Mouse (Mus musculus) embryonic stem cell, embryonic (primary cell): Measurements from ENCODE around the gene Mrps27.

Experiments used
- CTCF ChIA-PET, 4 experiments: fragments of 300-600 bp in 2 of 4; fragments of 350-600 bp in 2 of 4; sonication (Branson Sonifier 250); formaldehyde crosslinking; loops; one replicate each; lab custom pipeline; 2022; ENCODE audit warnings: inconsistent platforms in 2 of 4; lab: Charles Lee
- POLR2A ChIA-PET, 4 experiments: fragments of 300-600 bp in 2 of 4; fragments of 350-600 bp in 2 of 4; sonication (Branson Sonifier 250); formaldehyde crosslinking; loops; one replicate each; lab custom pipeline; 2022; ENCODE audit warnings: antibody characterized with exemption in 4 of 4, inconsistent platforms in 1 of 4; lab: Charles Lee

The Mrps27 gene

GRCm38 (mm10) chr13:99337510-99337909 is 7.1 kb upstream of the Mrps27 start:
- POLR2A ChIA-PET: interaction anchor here in 2 of 4 experiments (0.8 to 2.3 kb wide), 4 partner anchors 8 to 16 kb away, joined by 3 to 5 read pairs (median 4); no protein-coding TSS in a partner anchor
- CTCF ChIA-PET: no interaction called here

- ChIA-PET CTCF (no interaction called here), POLR2A (interaction anchor here in 1 of 4 experiments (1.6 kb wide), 1 partner anchor 17 kb away, joined by 3 read pairs; no protein-coding TSS in a partner anchor)
Measured at GRCm38 (mm10) chr13:99341504-99341903, 3.1 kb upstream of the Mrps27 start.

- POLR2A ChIA-PET: interaction anchor here in 3 of 4 experiments (0.5 to 2.3 kb wide), 18 partner anchors 9 to 528 kb away, joined by 3 to 15 read pairs (median 3); no protein-coding TSS in a partner anchor
- CTCF ChIA-PET: interaction anchor here in 3 of 4 experiments (0.5 to 1.6 kb wide), 7 partner anchors 9 to 756 kb away, joined by 3 read pairs; no protein-coding TSS in a partner anchor
Measured at GRCm38 (mm10) chr13:99343876-99344598, 549 bp upstream of the Mrps27 start.

GRCm38 (mm10) chr13:99350009-99350408 is 5.4 kb downstream of the Mrps27 start:
- POLR2A ChIA-PET: interaction anchor here in 2 of 4 experiments (0.9 to 1.5 kb wide), 2 partner anchors 25 to 30 kb away, joined by 3 read pairs; no protein-coding TSS in a partner anchor
- CTCF ChIA-PET: no interaction called here

- CTCF ChIA-PET: no interaction called here
- POLR2A ChIA-PET: interaction anchor here in 2 of 4 experiments (1.0 to 2.1 kb wide), 2 partner anchors 314 to 536 kb away, joined by 4 to 5 read pairs; partner anchors contain the start of gene Fcho2 (in 1 of the 2)
Measured at GRCm38 (mm10) chr13:99351186-99351585, 6.6 kb downstream of the Mrps27 start.

GRCm38 (mm10) chr13:99351596-99351995 is 7.0 kb downstream of the Mrps27 start:
- CTCF ChIA-PET: interaction anchor here in 1 of 4 experiments (0.6 kb wide), 1 partner anchor 508 kb away, joined by 3 read pairs; no protein-coding TSS in a partner anchor
- POLR2A ChIA-PET: interaction anchor here in 2 of 4 experiments (1.0 to 2.1 kb wide), 2 partner anchors 315 to 536 kb away, joined by 4 to 5 read pairs; partner anchors contain the start of gene Fcho2 (in 1 of the 2)

GRCm38 (mm10) chr13:99352758-99353489 is 8.3 kb downstream of the Mrps27 start:
- ChIA-PET CTCF (interaction anchor here (0.6 to 1.9 kb wide), 38 partner anchors 9 to 1114 kb away, joined by 3 to 19 read pairs (median 4); partner anchors contain the start of genes Ptcd2 (in 2 of the 4) and Mrps27 (in 1 of the 4)), POLR2A (interaction anchor here in 3 of 4 experiments (0.6 to 2.1 kb wide), 28 partner anchors 9 to 663 kb away, joined by 3 to 15 read pairs (median 4); partner anchors contain the start of genes Fcho2 (in 2 of the 3), Mrps27 (in 2 of the 3), Ptcd2 (in 2 of the 3) and Mccc2 (in 1 of the 3))

- CTCF ChIA-PET: interaction anchor here (0.6 to 1.9 kb wide), 36 partner anchors 9 to 1114 kb away, joined by 3 to 19 read pairs (median 4); partner anchors contain the start of genes Ptcd2 (in 2 of the 4) and Mrps27 (in 1 of the 4)
- POLR2A ChIA-PET: interaction anchor here in 3 of 4 experiments (0.6 to 2.0 kb wide), 28 partner anchors 9 to 662 kb away, joined by 3 to 15 read pairs (median 4); partner anchors contain the start of genes Mrps27 (in 2 of the 3), Ptcd2 (in 2 of the 3), Fcho2 (in 1 of the 3) and Mccc2 (in 1 of the 3)
Measured at GRCm38 (mm10) chr13:99353490-99353851, 8.9 kb downstream of the Mrps27 start.

- ChIA-PET POLR2A (interaction anchor here in 2 of 4 experiments (0.9 to 1.7 kb wide), 3 partner anchors 9 to 14 kb away, joined by 3 to 4 read pairs (median 3); partner anchors contain the start of genes Mrps27 (in 1 of the 2) and Ptcd2 (in 1 of the 2)), CTCF (interaction anchor here in 1 of 4 experiments (1.9 to 2.3 kb wide), 2 partner anchors 20 to 483 kb away, joined by 8 to 10 read pairs; no protein-coding TSS in a partner anchor)
Measured at GRCm38 (mm10) chr13:99355072-99355471, 10.5 kb downstream of the Mrps27 start.

- POLR2A ChIA-PET: interaction anchor here in 3 of 4 experiments (0.9 to 4.1 kb wide), 10 partner anchors 9 to 660 kb away, joined by 3 to 23 read pairs (median 3); partner anchors contain the start of gene Mccc2 (in 1 of the 3)
Measured at GRCm38 (mm10) chr13:99355861-99356260, 11.3 kb downstream of the Mrps27 start.

GRCm38 (mm10) chr13:99356428-99357265 is 12.1 kb downstream of the Mrps27 start:
- ChIA-PET POLR2A (interaction anchor here in 3 of 4 experiments (0.6 to 4.1 kb wide), 18 partner anchors 8 to 1195 kb away, joined by 3 to 23 read pairs (median 3); partner anchors contain the start of genes Mccc2 (in 1 of the 3), Mrps27 (in 1 of the 3) and Ptcd2 (in 1 of the 3)), CTCF (interaction anchor here in 3 of 4 experiments (0.5 to 2.9 kb wide), 9 partner anchors 13 to 493 kb away, joined by 3 to 15 read pairs (median 4); no protein-coding TSS in a partner anchor)

More at GRCm38 (mm10) chr13:99355861-99356260, 11.3 kb downstream of the Mrps27 start:
- CTCF ChIA-PET: interaction anchor here in 3 of 4 experiments (0.5 to 2.9 kb wide), 8 partner anchors 18 to 494 kb away, joined by 3 to 15 read pairs (median 4); no protein-coding TSS in a partner anchor

GRCm38 (mm10) chr13:99358921-99359320 is 14.3 kb downstream of the Mrps27 start:
- ChIA-PET CTCF (interaction anchor here in 1 of 4 experiments (0.6 kb wide), 1 partner anchor 28 kb away, joined by 3 read pairs; no protein-coding TSS in a partner anchor), POLR2A (interaction anchor here in 2 of 4 experiments (0.6 to 4.1 kb wide), 3 partner anchors 9 to 197 kb away, joined by 3 to 23 read pairs (median 3); no protein-coding TSS in a partner anchor)

GRCm38 (mm10) chr13:99363866-99364265 is 19.3 kb downstream of the Mrps27 start:
- ChIA-PET POLR2A (interaction anchor here in 3 of 4 experiments (0.5 to 5.3 kb wide), 7 partner anchors 10 to 1090 kb away, joined by 3 to 20 read pairs (median 4); partner anchors contain the start of genes Mrps27 (in 1 of the 3) and Ptcd2 (in 1 of the 3)), CTCF (no interaction called here)

GRCm38 (mm10) chr13:99366422-99367175 is 22.0 kb downstream of the Mrps27 start:
- ChIA-PET CTCF (interaction anchor here in 3 of 4 experiments (0.8 to 2.2 kb wide), 5 partner anchors 9 to 13 kb away, joined by 3 to 6 read pairs (median 3); no protein-coding TSS in a partner anchor), POLR2A (interaction anchor here in 2 of 4 experiments (1.0 to 5.3 kb wide), 5 partner anchors 9 to 39 kb away, joined by 3 to 23 read pairs (median 10); no protein-coding TSS in a partner anchor)

- CTCF ChIA-PET: interaction anchor here in 3 of 4 experiments (0.8 to 2.2 kb wide), 4 partner anchors 8 to 14 kb away, joined by 3 to 6 read pairs (median 4); no protein-coding TSS in a partner anchor
Measured at GRCm38 (mm10) chr13:99367554-99368174, 23.1 kb downstream of the Mrps27 start.

More at GRCm38 (mm10) chr13:99367554-99368174, 23.1 kb downstream of the Mrps27 start:
- POLR2A ChIA-PET: interaction anchor here in 3 of 4 experiments (0.6 to 5.3 kb wide), 7 partner anchors 9 to 1021 kb away, joined by 3 to 23 read pairs (median 3); no protein-coding TSS in a partner anchor
